8 mouse cellular contexts compared by ENCODE assay signal in the genomic region with DNA sequence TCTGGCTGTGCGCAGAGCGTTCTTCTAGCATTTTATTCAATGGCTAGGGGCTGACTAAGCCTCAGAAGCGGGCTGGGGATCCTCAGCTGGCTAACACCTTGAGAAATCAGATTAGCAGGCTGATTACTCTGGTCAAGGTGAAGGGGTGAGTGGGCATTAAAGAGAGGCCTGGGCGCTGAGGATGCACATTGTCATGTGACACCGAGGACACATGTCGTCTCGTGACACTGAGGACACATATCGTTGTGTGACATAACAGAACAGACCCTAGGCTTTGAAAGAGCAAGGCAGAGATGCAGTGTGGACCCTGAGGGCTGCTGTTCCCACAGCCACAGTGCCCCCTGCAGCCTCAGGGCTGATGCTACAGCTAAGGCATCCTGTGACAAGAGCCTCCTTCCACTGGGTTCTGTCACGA. TPM values are rescaled to one million over a fixed set of nuclear protein-coding genes. Genes with fewer than 3 reads are reported as not detected.
DNase-seq lines count a peak whose midpoint lies in the region; ATAC-seq and TF ChIP-seq lines count a peak whose summit lies in the region.

No protein-coding gene starts in this region.

- peaks cover 44% of the 10 kb centered on the region for H3K79me2 ChIP-seq in liver, adult 2 months (ENCODE audit: control insufficient read depth, insufficient read depth, low read length)

- TF ChIP-seq CTCF in liver, adult 2 months (IDR thresholded peaks at IDR 0.05; ENCODE audit: low read depth, low read length) = peak; percentile 87

- peaks cover 11% of the 10 kb centered on the region for H3K4me1 ChIP-seq in intestine, embryonic 15.5 days (replicated peaks)
- peaks cover 15% of the 10 kb centered on the region for H3K4me1 ChIP-seq in intestine, embryonic 16.5 days (ENCODE audit: control insufficient read depth, insufficient read depth, low read length)
- H3K4me1 ChIP-seq in liver, adult 2 months (ENCODE audit: control insufficient read depth, insufficient read depth, low read length) = peaks cover 15% of the 10 kb centered on the region

- no peaks in the 10 kb centered on the region for H3K9me3 ChIP-seq in intestine, embryonic 15.5 days
- H3K9me3 ChIP-seq in intestine, embryonic 16.5 days (ENCODE audit: control insufficient read depth, low read length) = peaks cover 4% of the 10 kb centered on the region; the same call in 1 of the 2 replicates

- 59% methylated on average over 9 of the region's 9 CpGs for WGBS in intestine, embryonic 15.5 days
- WGBS in intestine, embryonic 16.5 days = 46% methylated on average over 9 of the region's 9 CpGs
- 38% methylated on average over 9 of the region's 9 CpGs for whole genome bisulfite sequencing in liver, adult 2 months

- no peak for TF ChIP-seq POLR2A in liver, adult 2 months (IDR thresholded peaks at IDR 0.05; ENCODE audit: extremely low read depth, insufficient read depth, low read length)

- H3K27ac ChIP-seq in intestine, embryonic 15.5 days = no peak overlapping the region
- no peak overlapping the region for H3K27ac ChIP-seq in intestine, embryonic 16.5 days (ENCODE audit: low read length)
- H3K27ac ChIP-seq in liver, adult 2 months (replicated peaks; ENCODE audit: insufficient read depth, low read depth, low read length) = no peak overlapping the region

- DNase-seq in CD8-positive naive resting alpha-beta T cell, adult 2 months (ENCODE audit: low read depth in 2 of 2, low spot score in 2 of 2) = peak; percentile 40 to 48
- DNase-seq in adrenal gland, postnatal 36 days = peak; percentile 66 to 72
- no peak for DNase-seq in liver, adult 2 months (ENCODE audit: extremely low read depth, low read depth, low spot score)
- DNase-seq in splenic B cell, adult 2 months (ENCODE audit: low read depth, low spot score) = peak; percentile 57
- DNase-seq in cerebellum, adult 9-11 months = no peak
- no peak for DNase-seq in heart, adult 9 months (ENCODE audit: low spot score in 2 of 2)

- no peak overlapping the region for H3K9ac ChIP-seq in intestine, embryonic 15.5 days
- H3K9ac ChIP-seq in intestine, embryonic 16.5 days (ENCODE audit: low read depth, low read length) = no peak overlapping the region
- no peak overlapping the region for H3K9ac ChIP-seq in liver, adult 2 months (ENCODE audit: low read depth, low read length)

- H3K36me3 ChIP-seq in intestine, embryonic 15.5 days = no peaks in the 10 kb centered on the region
- peaks cover 6% of the 10 kb centered on the region; the same call in 1 of the 2 replicates for H3K36me3 ChIP-seq in intestine, embryonic 16.5 days (ENCODE audit: control insufficient read depth, insufficient read depth, low read length)
- H3K36me3 ChIP-seq in liver, adult 2 months (ENCODE audit: control insufficient read depth, insufficient read depth, low read length) = no peaks in the 10 kb centered on the region
- peaks cover 2% of the 10 kb centered on the region for H3K36me3 ChIP-seq in splenic B cell, adult 2 months (ENCODE audit: control insufficient read depth, insufficient read depth, low read length, poor library complexity, severe bottlenecking)

- H3K4me2 ChIP-seq in intestine, embryonic 15.5 days (replicated peaks) = no peak overlapping the region
- no peak overlapping the region for H3K4me2 ChIP-seq in intestine, embryonic 16.5 days (ENCODE audit: low read depth, low read length)

- 0 out of 2 replicates have a peak, but pooled peaks have one; percentile 13 for ATAC-seq in intestine, embryonic 15.5 days
- ATAC-seq in intestine, embryonic 16.5 days = no peak

- no peak overlapping the region for H3K4me3 ChIP-seq in intestine, embryonic 15.5 days (replicated peaks)
- H3K4me3 ChIP-seq in intestine, embryonic 16.5 days (ENCODE audit: low read length) = no peak overlapping the region
- no peak overlapping the region for H3K4me3 ChIP-seq in liver, adult 2 months (ENCODE audit: insufficient read depth, low read depth, low read length)

- no peaks in the 10 kb centered on the region for H3K27me3 ChIP-seq in intestine, embryonic 15.5 days (replicated peaks)
- no peaks in the 10 kb centered on the region for H3K27me3 ChIP-seq in intestine, embryonic 16.5 days (replicated peaks; ENCODE audit: control insufficient read depth, insufficient read depth, low read length)
- H3K27me3 ChIP-seq in liver, adult 2 months (ENCODE audit: control insufficient read depth, insufficient read depth, low read length) = no peaks in the 10 kb centered on the region
- no peaks in the 10 kb centered on the region for H3K27me3 ChIP-seq in splenic B cell, adult 2 months (ENCODE audit: control insufficient read depth, insufficient read depth, low read length, poor library complexity, severe bottlenecking)

RNA-seq across cellular contexts. Expression of a gene that starts 23.8 kb away (rescaled TPM):
- 44.9 and 45.0 TPM in 2 replicates for polyA plus RNA-seq in intestine, embryonic 15.5 days (2015; fragmentation: Nextera tagmentation; extraction: Ambion mirVana)
- polyA plus RNA-seq in intestine, embryonic 16.5 days (2015; fragmentation: Nextera tagmentation; extraction: Ambion mirVana) = 51.5 and 53.7 TPM in 2 replicates
- total RNA-seq in adrenal gland, postnatal 36 days (2021) = 10 to 100 TPM; 31.3 to 40.7 TPM
- 23.0 and 27.9 TPM in 2 replicates for total RNA-seq in liver, adult 2 months (2014; rRNA removed)
- polyA plus RNA-seq in liver, adult 2 months (2012; rRNA removed) = 14.7 and 16.2 TPM in 2 replicates

RNA-seq across cellular contexts. Expression of a gene that starts 27.8 kb away (rescaled TPM):
- 72.7 and 73.7 TPM in 2 replicates for polyA plus RNA-seq in intestine, embryonic 15.5 days (2015; fragmentation: Nextera tagmentation; extraction: Ambion mirVana)
- polyA plus RNA-seq in intestine, embryonic 16.5 days (2015; fragmentation: Nextera tagmentation; extraction: Ambion mirVana) = 20.9 and 53.6 TPM in 2 replicates
- 100 to 1,000 TPM; 115 to 134 TPM for total RNA-seq in adrenal gland, postnatal 36 days (2021)
- 59.9 and 61.4 TPM in 2 replicates for total RNA-seq in liver, adult 2 months (2014; rRNA removed)
- polyA plus RNA-seq in liver, adult 2 months (2012; rRNA removed) = 77.1 and 82.8 TPM in 2 replicates

Comparison
In these comparisons a context has a peak if more than half of its experiments do, and no peak if none do; other contexts are left out.
1. DNase-seq: peak in CD8-positive naive resting alpha-beta T cell, adult 2 months (2 of 2), adrenal gland, postnatal 36 days (2 of 2) and splenic B cell, adult 2 months (single experiment); none in liver, adult 2 months (single experiment), cerebellum, adult 9-11 months (single experiment) and heart, adult 9 months (0 of 2).